Mouse (Mus musculus) small intestine, adult 2 months (tissue): ENCODE results near the gene Efcc1. TPM values are rescaled to one million over a fixed set of nuclear protein-coding genes. Genes with fewer than 3 reads are reported as not detected.

Experiments
- H3K27ac ChIP-seq: fragments of 200-500 bp; 2 replicates; pipeline ENCODE4 v1.5.1; 2012; ENCODE audit warnings: low read depth, low read length, control low read depth, inconsistent platforms; ENCODE audit not compliant: insufficient read depth
- H3K27me3 ChIP-seq: fragments of 200-500 bp; 2 replicates; pipeline ENCODE4 v1.6.1; 2012; ENCODE audit warnings: mild to moderate bottlenecking, moderate library complexity, low read length, inconsistent platforms; ENCODE audit not compliant: control insufficient read depth, insufficient read depth
- H3K36me3 ChIP-seq: fragments of 200-500 bp; 2 replicates; pipeline ENCODE4 v1.6.1; 2012; ENCODE audit warnings: mild to moderate bottlenecking, low read length, control low read depth, inconsistent platforms; ENCODE audit not compliant: control insufficient read depth, insufficient read depth
- H3K4me1 ChIP-seq: fragments of 200-500 bp; 2 replicates; pipeline ENCODE4 v1.6.1; 2012; ENCODE audit warnings: low read length, inconsistent platforms, mixed read lengths; ENCODE audit not compliant: control insufficient read depth, insufficient read depth, insufficient read length
- H3K4me3 ChIP-seq: fragments of 200-500 bp; 2 replicates; pipeline ENCODE4 v1.5.1; 2012; ENCODE audit warnings: low read depth, mild to moderate bottlenecking, control low read depth, inconsistent platforms, low read length, moderate library complexity
- CTCF ChIP-seq: fragments of 200-500 bp; IDR thresholded peaks from 2 replicates; pipeline ENCODE4 v1.5.1; 2012; ENCODE audit warnings: low read depth, mild to moderate bottlenecking, control low read depth, inconsistent platforms, low read length, moderate library complexity, mixed read lengths; ENCODE audit not compliant: insufficient replicate concordance, insufficient read length; ENCODE audit errors: extremely low read depth
- POLR2A ChIP-seq: fragments of 200-500 bp; IDR thresholded peaks from 2 replicates; pipeline ENCODE4 v1.6.1; 2012; ENCODE audit warnings: low read depth, mild to moderate bottlenecking, control low read depth, inconsistent platforms, low read length, moderate library complexity
- WGBS: fragments of 180-500 bp; shearing (Covaris S2); methylation state at CpG from one replicate; pipeline ENCODE4 v1.1.7; 2018; 5-methylcytosine and 5-hydroxymethylcytosine counted together
- polyA plus RNA-seq: library from polyadenylated mRNA; depleted of rRNA; stranded (reverse); fragments of >200 nt; gene quantifications from 2 replicates; pipeline ENCODE4 v1.2.3, GENCODE M21; 2012

The Efcc1 gene
- polyA plus RNA-seq, 1 experiment, result 4.0 TPM

GRCm38 (mm10) chr6:87725267-87725912 is 5.3 kb upstream of the Efcc1 start:
- 85% methylated on average over 7 of the region's 7 CpGs for WGBS
- TF ChIP-seq POLR2A (no peak), CTCF (no peak)
- Histone ChIP-seq H3K4me3 (no peak overlapping the region), H3K4me1 (0 out of 2 replicates have a peak, but pooled peaks cover 2% of the 10 kb centered on the region), H3K36me3 (no peaks in the 10 kb centered on the region), H3K27me3 (peaks cover 6% of the 10 kb centered on the region; the same call in 1 of the 2 replicates), H3K27ac (no peak overlapping the region)

GRCm38 (mm10) chr6:87728102-87728501 is 2.6 kb upstream of the Efcc1 start:
- 67% methylated on average over 3 of the region's 3 CpGs for WGBS
- H3K27me3 ChIP-seq, result peaks cover 33% of the 10 kb centered on the region
- H3K27ac ChIP-seq, result no peak overlapping the region
- no peak overlapping the region for H3K4me3 ChIP-seq
- no peaks in the 10 kb centered on the region for H3K36me3 ChIP-seq
- H3K4me1 ChIP-seq, result peaks cover 6% of the 10 kb centered on the region; the same call in 1 of the 2 replicates
- TF ChIP-seq CTCF, result no peak
- no peak for TF ChIP-seq POLR2A

GRCm38 (mm10) chr6:87730141-87730540 is 528 bp upstream of the Efcc1 start:
- 20% methylated on average over 13 of the region's 13 CpGs for WGBS

GRCm38 (mm10) chr6:87731463-87732095 is 910 bp downstream of the Efcc1 start:
- Histone ChIP-seq H3K27me3 (peaks cover 37% of the 10 kb centered on the region), H3K36me3 (no peaks in the 10 kb centered on the region), H3K27ac (peak overlapping the region; percentile 53; the same call in 1 of the 2 replicates), H3K4me1 (peaks cover 4% of the 10 kb centered on the region; the same call in 1 of the 2 replicates), H3K4me3 (peak overlapping the region; percentile 59)
- 6% methylated on average over 19 of the region's 19 CpGs for WGBS
- TF ChIP-seq POLR2A (no peak), CTCF (no peak)

More at GRCm38 (mm10) chr6:87730141-87730540, 528 bp upstream of the Efcc1 start:
- Histone ChIP-seq H3K27me3 (peaks cover 37% of the 10 kb centered on the region), H3K4me1 (peaks cover 4% of the 10 kb centered on the region; the same call in 1 of the 2 replicates), H3K4me3 (peak overlapping the region; percentile 59; the same call in 1 of the 2 replicates), H3K27ac (no peak overlapping the region), H3K36me3 (no peaks in the 10 kb centered on the region)
- no peak for TF ChIP-seq POLR2A
- TF ChIP-seq CTCF, result no peak

GRCm38 (mm10) chr6:87732151-87733011 is 1.7 kb downstream of the Efcc1 start:
- Histone ChIP-seq H3K36me3 (no peaks in the 10 kb centered on the region), H3K27ac (no peak overlapping the region), H3K4me1 (peaks cover 4% of the 10 kb centered on the region; the same call in 1 of the 2 replicates), H3K27me3 (peaks cover 37% of the 10 kb centered on the region), H3K4me3 (peak overlapping the region; percentile 59)
- WGBS, result 6% methylated on average over 49 of the region's 53 CpGs
- TF ChIP-seq CTCF, result no peak
- TF ChIP-seq POLR2A, result no peak

- TF ChIP-seq CTCF (no peak), POLR2A (no peak)
- no peak overlapping the region for H3K4me3 ChIP-seq
- 36% methylated on average over 14 of the region's 14 CpGs for WGBS
- peaks cover 4% of the 10 kb centered on the region; the same call in 1 of the 2 replicates for H3K4me1 ChIP-seq
- no peak overlapping the region for H3K27ac ChIP-seq
- peaks cover 37% of the 10 kb centered on the region for H3K27me3 ChIP-seq
- H3K36me3 ChIP-seq, result no peaks in the 10 kb centered on the region
Observed at GRCm38 (mm10) chr6:87733131-87733930, 2.7 kb downstream of the Efcc1 start.
